Mouse (Mus musculus) liver, embryonic 14.5 days (tissue): ENCODE measurements around the gene Nkx6-1. TPM values are rescaled to one million over a fixed set of nuclear protein-coding genes. Genes with fewer than 3 reads are reported as not detected.

Source experiments
- ATAC-seq: fragments of 200-750 bp; cut with Nextera tagmentation; 2 replicates; pipeline ENCODE4 v1.8.0; 2017; ENCODE audit warnings: moderate number of reproducible peaks, mild to moderate bottlenecking, moderate library complexity; ENCODE audit not compliant: insufficient read depth
- DNase-seq, 3 experiments: peaks; one replicate each; pipeline ENCODE4 v3.0.0-alpha.2; 2012 to 2013; ENCODE audit warnings: low read depth in 3 of 3, low spot score in 3 of 3
- H3K27ac ChIP-seq: fragments of 300-500 bp; sonication (generic); 2 replicates; pipeline ENCODE4 v1.5.1; 2014; ENCODE audit warnings: moderate library complexity, mild to moderate bottlenecking, control low read depth, inconsistent platforms
- H3K27me3 ChIP-seq: fragments of 300-500 bp; sonication (generic); 2 replicates; pipeline ENCODE4 v1.6.1; 2014; ENCODE audit warnings: mild to moderate bottlenecking, low read length, moderate library complexity; ENCODE audit not compliant: control insufficient read depth, insufficient read depth
- H3K36me3 ChIP-seq: fragments of 300-500 bp; sonication (generic); replicated peaks from 2 replicates; pipeline ENCODE4 v1.6.1; 2014; ENCODE audit warnings: low read depth; ENCODE audit not compliant: control insufficient read depth, insufficient read depth
- H3K4me1 ChIP-seq, 2 experiments: fragments of 200-500 bp in 1 of 2; fragments of 300-500 bp in 1 of 2; sonication (generic) in 1 of 2; replicated peaks; 2 replicates each; pipeline ENCODE4 v1.6.1; 2012 to 2014; ENCODE audit warnings: antibody characterized with exemption in 1 of 2, inconsistent platforms in 1 of 2, low read length in 1 of 2; ENCODE audit not compliant: control insufficient read depth in 2 of 2, insufficient read depth in 2 of 2
- H3K4me2 ChIP-seq: fragments of 300-500 bp; sonication (generic); 2 replicates; pipeline ENCODE4 v1.6.1; 2014; ENCODE audit warnings: low read depth, mild to moderate bottlenecking, control low read depth, moderate library complexity
- H3K4me3 ChIP-seq, 2 experiments: fragments of 200-500 bp in 1 of 2; fragments of 300-500 bp in 1 of 2; sonication (generic) in 1 of 2; 2 replicates each; pipeline ENCODE4 v1.5.1; 2012 to 2014; ENCODE audit warnings: low read depth in 2 of 2, low read length in 2 of 2, mild to moderate bottlenecking in 2 of 2, control low read depth in 1 of 2, inconsistent platforms in 1 of 2, moderate library complexity in 1 of 2; ENCODE audit not compliant: insufficient read depth in 1 of 2
- H3K9ac ChIP-seq: fragments of 300-500 bp; sonication (generic); replicated peaks from 2 replicates; pipeline ENCODE4 v1.6.1; 2014; ENCODE audit warnings: mild to moderate bottlenecking, control low read depth, moderate library complexity
- H3K9me3 ChIP-seq: fragments of 300-500 bp; sonication (generic); 2 replicates; pipeline ENCODE4 v1.6.1; 2016; ENCODE audit warnings: low read length, mixed read lengths; ENCODE audit not compliant: control insufficient read depth
- CTCF ChIP-seq: IDR thresholded peaks from 2 replicates; pipeline ENCODE4 v1.5.1; 2016; ENCODE audit warnings: antibody characterized with exemption, low read depth, control low read depth
- EP300 ChIP-seq: IDR thresholded peaks from 2 replicates; pipeline ENCODE4 v1.6.1; 2016; ENCODE audit warnings: antibody characterized with exemption, low read depth
- WGBS: fragments of 180-500 bp; shearing (Covaris S2); extraction: QIAGEN DNeasy Blood & Tissue Kit; methylation state at CpG from one replicate; pipeline ENCODE4 v1.1.7; 2014; ENCODE audit not compliant: insufficient replicate concordance; 5-methylcytosine and 5-hydroxymethylcytosine counted together
- polyA plus RNA-seq, 2 experiments: library from polyadenylated mRNA; depleted of rRNA in 1 of 2; stranded (reverse) in 1 of 2; unstranded in 1 of 2; fragments of >200 nt; fragmentation: Nextera tagmentation in 1 of 2; extraction: Ambion mirVana in 1 of 2; gene quantifications; 2 replicates each; pipeline versions ENCODE4 v1.2.1 to v1.2.3; 2012 to 2014

The Nkx6-1 gene
- polyA plus RNA-seq, 2 experiments: 0.01 TPM; not detected in 1

- no peaks in the 10 kb centered on the region for H3K4me1 ChIP-seq
- H3K9ac ChIP-seq: no peak overlapping the region
- no peak overlapping the region for H3K27ac ChIP-seq
- H3K4me2 ChIP-seq: peak overlapping the region; percentile 48; the same call in 1 of the 2 replicates
- DNase-seq (no peak), ATAC-seq (no peak)
- peaks cover 98% of the 10 kb centered on the region for H3K27me3 ChIP-seq
- H3K4me3 ChIP-seq: peak overlapping the region in 1 of 2 experiments; percentile 2; a peak in 1 of 4 replicates
- TF ChIP-seq CTCF (no peak), EP300 (no peak)
- H3K9me3 ChIP-seq: no peaks in the 10 kb centered on the region
- H3K36me3 ChIP-seq: no peaks in the 10 kb centered on the region
- 1% methylated on average over 81 of the region's 94 CpGs for WGBS
Observed at GRCm38 (mm10) chr5:101663621-101664422, 974 bp downstream of the Nkx6-1 start.

DNA sequence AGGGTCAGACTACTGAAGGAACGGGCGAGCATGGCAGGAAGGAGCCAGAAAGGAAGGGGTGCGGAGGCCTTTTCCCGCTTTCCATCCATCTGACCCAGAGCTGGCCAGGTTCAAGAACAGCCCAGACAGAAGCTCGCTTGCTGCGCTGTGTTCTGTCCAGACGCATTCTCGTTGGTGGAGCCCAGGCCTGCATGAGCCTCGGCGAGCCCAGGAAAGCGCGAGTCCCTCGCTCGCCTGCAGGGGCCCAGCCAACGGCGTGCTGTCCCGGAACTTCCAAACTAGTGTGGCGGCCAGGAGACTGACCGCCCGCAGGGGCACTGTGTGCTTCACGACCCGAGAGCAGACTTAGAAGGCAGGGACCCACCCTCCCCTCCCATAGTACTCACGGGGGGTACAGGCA lies 1.6 kb downstream of the Nkx6-1 start:
- H3K27me3 ChIP-seq: peaks cover 98% of the 10 kb centered on the region
- H3K9me3 ChIP-seq: no peaks in the 10 kb centered on the region
- TF ChIP-seq EP300 (no peak), CTCF (peak; percentile 35)
- no peak for DNase-seq
- H3K4me3 ChIP-seq: no peak overlapping the region; a peak in 1 of 4 replicates
- under 1% methylated on average over 23 of the region's 23 CpGs for WGBS
- H3K36me3 ChIP-seq: no peaks in the 10 kb centered on the region
- no peak overlapping the region for H3K27ac ChIP-seq
- no peak overlapping the region; the same call in 1 of the 2 replicates for H3K4me2 ChIP-seq
- ATAC-seq: no peak
- no peak overlapping the region for H3K9ac ChIP-seq
- H3K4me1 ChIP-seq: no peaks in the 10 kb centered on the region

GRCm38 (mm10) chr5:101662485-101662884 lies 2.3 kb downstream of the Nkx6-1 start:
- 4% methylated on average over 8 of the region's 8 CpGs for whole genome bisulfite sequencing
- Histone ChIP-seq H3K9ac (no peak overlapping the region), H3K4me3 (no peak overlapping the region), H3K4me1 (no peaks in the 10 kb centered on the region), H3K36me3 (no peaks in the 10 kb centered on the region), H3K27ac (no peak overlapping the region), H3K4me2 (no peak overlapping the region), H3K27me3 (peaks cover 97% of the 10 kb centered on the region), H3K9me3 (no peaks in the 10 kb centered on the region)
- ATAC-seq (no peak), DNase-seq (no peak)
- no peak for TF ChIP-seq CTCF
- no peak for TF ChIP-seq EP300

DNA sequence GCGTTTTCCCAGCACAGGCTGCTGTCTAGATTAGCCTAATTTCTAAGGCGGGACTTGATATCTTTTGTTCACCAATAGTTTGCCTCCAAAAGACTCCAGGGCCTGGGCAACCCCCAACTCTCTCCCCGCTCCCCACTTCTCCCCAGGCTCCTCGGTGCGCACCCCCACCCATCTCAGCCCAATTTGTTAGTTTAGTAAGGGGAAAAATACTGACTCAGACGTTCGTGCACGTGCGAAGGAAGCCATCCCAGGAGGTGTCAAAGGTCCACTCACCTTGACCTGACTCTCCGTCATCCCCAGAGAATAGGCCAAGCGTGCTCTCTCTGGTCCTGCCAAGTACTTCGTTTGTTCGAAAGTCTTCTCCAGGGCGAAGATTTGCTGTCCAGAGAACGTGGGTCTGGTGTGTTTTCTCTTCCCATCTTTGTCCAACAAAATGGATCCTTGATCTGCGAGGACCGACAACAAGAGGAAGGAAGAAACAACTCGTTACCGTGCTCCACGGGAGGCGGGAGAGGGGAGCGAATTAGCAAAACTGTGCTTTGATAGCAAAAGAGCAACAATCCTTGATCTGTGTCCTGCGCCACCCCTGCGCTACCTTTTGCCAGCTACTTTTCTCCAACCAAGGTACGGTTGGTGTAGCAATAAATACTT lies 3.1 kb downstream of the Nkx6-1 start:
- TF ChIP-seq EP300 (no peak), CTCF (no peak)
- H3K27me3 ChIP-seq: peaks cover 98% of the 10 kb centered on the region

GRCm38 (mm10) chr5:101660666-101661065 lies 4.1 kb downstream of the Nkx6-1 start:
- no peak for DNase-seq
- no peak overlapping the region for H3K27ac ChIP-seq
- H3K9ac ChIP-seq: no peak overlapping the region
- 5% methylated on average over 3 of the region's 3 CpGs for whole genome bisulfite sequencing
- no peaks in the 10 kb centered on the region for H3K9me3 ChIP-seq
- no peaks in the 10 kb centered on the region for H3K4me1 ChIP-seq
- H3K36me3 ChIP-seq: no peaks in the 10 kb centered on the region
- H3K27me3 ChIP-seq: peaks cover 98% of the 10 kb centered on the region
- TF ChIP-seq CTCF (no peak), EP300 (no peak)
- no peak overlapping the region for H3K4me3 ChIP-seq
- ATAC-seq: no peak
- no peak overlapping the region for H3K4me2 ChIP-seq

More for the DNA sequence above, 3.1 kb downstream of the Nkx6-1 start:
- WGBS: 4% methylated on average over 25 of the region's 25 CpGs
- DNase-seq: no peak
- Histone ChIP-seq H3K4me3 (no peak overlapping the region), H3K4me2 (no peak overlapping the region), H3K27ac (no peak overlapping the region), H3K36me3 (no peaks in the 10 kb centered on the region), H3K9ac (no peak overlapping the region), H3K9me3 (no peaks in the 10 kb centered on the region), H3K4me1 (no peaks in the 10 kb centered on the region)
- no peak for ATAC-seq
